Mouse (Mus musculus): Measurements from ENCODE around the gene Adgrf3. TPM values are rescaled to one million over a fixed set of nuclear protein-coding genes. Genes with fewer than 3 reads are reported as not detected.

The Adgrf3 gene
- total and polyA plus RNA-seq, 2 experiments from 2014 or later: not detected

GRCm38 (mm10) chr5:30235641-30236126, 30.2 kb upstream of the Adgrf3 start:
- peaks cover 15% of the 10 kb centered on the region for H3K4me1 ChIP-seq (ENCODE audit: insufficient read depth)
- DNase-seq: no peak
- no peak overlapping the region for H3K4me2 ChIP-seq (ENCODE audit: low read depth)
- ATAC-seq: no peak
- no peaks in the 10 kb centered on the region for H3K27me3 ChIP-seq (ENCODE audit: insufficient read depth, low read length)
- no peaks in the 10 kb centered on the region for H3K9me3 ChIP-seq (ENCODE audit: low read length)
- TF ChIP-seq CTCF (IDR thresholded peaks at IDR 0.05; ENCODE audit: low read depth): no peak
- no peaks in the 10 kb centered on the region for H3K36me3 ChIP-seq (ENCODE audit: insufficient read depth)
- H3K27ac ChIP-seq (ENCODE audit: low read depth, low read length): no peak overlapping the region
- no peak overlapping the region for H3K9ac ChIP-seq
- no peak overlapping the region for H3K4me3 ChIP-seq (ENCODE audit: low read depth, low read length)
- 98% methylated on average over 2 of the region's 2 CpGs for WGBS

GRCm38 (mm10) chr5:30233979-30234378, 28.5 kb upstream of the Adgrf3 start:
- TF ChIP-seq CTCF (IDR thresholded peaks at IDR 0.05; ENCODE audit: low read depth): no peak
- Histone ChIP-seq H3K36me3 (ENCODE audit: insufficient read depth) (no peaks in the 10 kb centered on the region), H3K9me3 (ENCODE audit: low read length) (no peaks in the 10 kb centered on the region), H3K27ac (ENCODE audit: low read depth, low read length) (no peak overlapping the region), H3K27me3 (ENCODE audit: insufficient read depth, low read length) (no peaks in the 10 kb centered on the region), H3K4me1 (ENCODE audit: insufficient read depth) (peaks cover 15% of the 10 kb centered on the region), H3K4me3 (ENCODE audit: low read depth, low read length) (peak overlapping the region; percentile 82; the same call in 1 of the 2 replicates), H3K4me2 (ENCODE audit: low read depth) (peak overlapping the region; percentile 76), H3K9ac (peak overlapping the region; percentile 84; the same call in 1 of the 2 replicates)
- ATAC-seq (no peak), DNase-seq (no peak)
- 65% methylated on average over 8 of the region's 8 CpGs for WGBS

GRCm38 (mm10) chr5:30233042-30233441, 27.5 kb upstream of the Adgrf3 start:
- H3K9me3 ChIP-seq (ENCODE audit: low read length): no peaks in the 10 kb centered on the region
- H3K27ac ChIP-seq (ENCODE audit: low read depth, low read length): peak overlapping the region; percentile 93
- ATAC-seq: no peak
- peak overlapping the region; percentile 82 for H3K4me3 ChIP-seq (ENCODE audit: low read depth, low read length)
- no peak for TF ChIP-seq CTCF (IDR thresholded peaks at IDR 0.05; ENCODE audit: low read depth)
- peak overlapping the region; percentile 84 for H3K9ac ChIP-seq
- 1% methylated on average over 15 of the region's 15 CpGs for WGBS
- DNase-seq: peak; percentile 49
- peaks cover 15% of the 10 kb centered on the region for H3K4me1 ChIP-seq (ENCODE audit: insufficient read depth)
- H3K36me3 ChIP-seq (ENCODE audit: insufficient read depth): no peaks in the 10 kb centered on the region
- peak overlapping the region; percentile 76 for H3K4me2 ChIP-seq (ENCODE audit: low read depth)
- no peaks in the 10 kb centered on the region for H3K27me3 ChIP-seq (ENCODE audit: insufficient read depth, low read length)

- Histone ChIP-seq H3K36me3 (ENCODE audit: insufficient read depth) (no peaks in the 10 kb centered on the region), H3K4me2 (ENCODE audit: low read depth) (peak within 1 kb of the TSS; percentile 76), H3K9me3 (ENCODE audit: low read length) (no peaks in the 10 kb centered on the region), H3K9ac (peak within 1 kb of the TSS; percentile 84), H3K4me1 (ENCODE audit: insufficient read depth) (peaks cover 15% of the 10 kb centered on the region), H3K27ac (ENCODE audit: low read depth, low read length) (peak within 1 kb of the TSS; percentile 93), H3K4me3 (ENCODE audit: low read depth, low read length) (peak within 1 kb of the TSS; percentile 82), H3K27me3 (ENCODE audit: insufficient read depth, low read length) (no peaks in the 10 kb centered on the region)
- peak; percentile 99 for DNase-seq
- WGBS: 2% methylated on average over 69 of the region's 71 CpGs
- ATAC-seq: peak; percentile 99
- TF ChIP-seq CTCF (IDR thresholded peaks at IDR 0.05; ENCODE audit: low read depth): peak; percentile 30
Observed at GRCm38 (mm10) chr5:30232271-30232971, 26.9 kb upstream of the Adgrf3 start, which contains the start of gene Selenoi. Gene Selenoi (plus strand): TSS chr5:30232581.

- H3K4me3 ChIP-seq (ENCODE audit: low read depth, low read length): peak overlapping the region; percentile 82
- no peak for TF ChIP-seq CTCF (IDR thresholded peaks at IDR 0.05; ENCODE audit: low read depth)
- no peaks in the 10 kb centered on the region for H3K9me3 ChIP-seq (ENCODE audit: low read length)
- peak overlapping the region; percentile 76 for H3K4me2 ChIP-seq (ENCODE audit: low read depth)
- H3K27ac ChIP-seq (ENCODE audit: low read depth, low read length): peak overlapping the region; percentile 93
- H3K4me1 ChIP-seq (ENCODE audit: insufficient read depth): peaks cover 15% of the 10 kb centered on the region
- no peaks in the 10 kb centered on the region for H3K36me3 ChIP-seq (ENCODE audit: insufficient read depth)
- H3K9ac ChIP-seq: peak overlapping the region; percentile 84
- ATAC-seq (no peak), DNase-seq (no peak)
- WGBS: 24% methylated on average over 16 of the region's 16 CpGs
- H3K27me3 ChIP-seq (ENCODE audit: insufficient read depth, low read length): no peaks in the 10 kb centered on the region
Observed at GRCm38 (mm10) chr5:30231891-30232270, 26.4 kb upstream of the Adgrf3 start.

GRCm38 (mm10) chr5:30230901-30231300, 25.4 kb upstream of the Adgrf3 start:
- Histone ChIP-seq H3K4me1 (ENCODE audit: insufficient read depth) (peaks cover 15% of the 10 kb centered on the region), H3K36me3 (ENCODE audit: insufficient read depth) (no peaks in the 10 kb centered on the region), H3K27me3 (ENCODE audit: insufficient read depth, low read length) (no peaks in the 10 kb centered on the region), H3K9me3 (ENCODE audit: low read length) (no peaks in the 10 kb centered on the region), H3K9ac (no peak overlapping the region), H3K27ac (ENCODE audit: low read depth, low read length) (no peak overlapping the region), H3K4me2 (ENCODE audit: low read depth) (no peak overlapping the region), H3K4me3 (ENCODE audit: low read depth, low read length) (no peak overlapping the region)
- WGBS: 83% methylated on average over 4 of the region's 4 CpGs
- ATAC-seq: no peak
- TF ChIP-seq CTCF (IDR thresholded peaks at IDR 0.05; ENCODE audit: low read depth): peak; percentile 56
- DNase-seq: peak; percentile 13

GRCm38 (mm10) chr5:30222681-30223080, 17.2 kb upstream of the Adgrf3 start:
- ATAC-seq (no peak), DNase-seq (no peak)
- H3K4me2 ChIP-seq (ENCODE audit: low read depth): no peak overlapping the region
- no peaks in the 10 kb centered on the region for H3K27me3 ChIP-seq (ENCODE audit: insufficient read depth, low read length)
- no peaks in the 10 kb centered on the region for H3K4me1 ChIP-seq (ENCODE audit: insufficient read depth)
- H3K9ac ChIP-seq: no peak overlapping the region
- WGBS: 98% methylated on average over 8 of the region's 8 CpGs
- TF ChIP-seq CTCF (IDR thresholded peaks at IDR 0.05; ENCODE audit: low read depth): no peak
- no peaks in the 10 kb centered on the region; the same call in 1 of the 2 replicates for H3K36me3 ChIP-seq (ENCODE audit: insufficient read depth)
- H3K9me3 ChIP-seq (ENCODE audit: low read length): no peaks in the 10 kb centered on the region
- H3K4me3 ChIP-seq (ENCODE audit: low read depth, low read length): no peak overlapping the region
- H3K27ac ChIP-seq (ENCODE audit: low read depth, low read length): no peak overlapping the region

Measured in forebrain, postnatal 0 days (tissue).